Mouse (Mus musculus) erythroblast, embryonic 14.5 days (primary cell): ENCODE measurements at regions not wholly inside any gene's neighbourhood (a gene's known extent, or its start where the extent isn't known, plus 50 kb on each side); places are given as distances from the start of the nearest gene placed in this dataset.

Source experiments
- GATA1 ChIP-seq: IDR thresholded peaks from 2 replicates; pipeline ENCODE4 v1.6.1; 2012; ENCODE audit warnings: low read length, inconsistent platforms, mixed read lengths
- TAL1 ChIP-seq: IDR thresholded peaks from 3 replicates; pipeline ENCODE4 v1.6.1; 2012; ENCODE audit warnings: low read length, inconsistent platforms, mixed read lengths

GRCm38 (mm10) chr12:21496974-21497373 is 79.5 kb upstream of the Ywhaq start:
- TF ChIP-seq TAL1 (no peak), GATA1 (no peak)
